Mouse (Mus musculus) liver, embryonic 12.5 days (tissue): Measurements from ENCODE around the gene St6gal1. TPM values are rescaled to one million over a fixed set of nuclear protein-coding genes. Genes with fewer than 3 reads are reported as not detected.

ENCODE experiments used
- ATAC-seq: fragments of 200-750 bp; cut with Nextera tagmentation; 2 replicates; pipeline ENCODE4 v1.8.0; 2017; ENCODE audit warnings: moderate number of reproducible peaks, mild to moderate bottlenecking, moderate library complexity
- H3K27ac ChIP-seq: fragments of 300-500 bp; sonication (generic); 2 replicates; pipeline ENCODE4 v1.5.1; 2016; ENCODE audit warnings: mild to moderate bottlenecking
- H3K27me3 ChIP-seq: fragments of 300-500 bp; sonication (generic); replicated peaks from 2 replicates; pipeline ENCODE4 v1.6.1; 2016; ENCODE audit warnings: mild to moderate bottlenecking, moderate library complexity
- H3K36me3 ChIP-seq: fragments of 300-500 bp; sonication (generic); 2 replicates; pipeline ENCODE4 v1.6.1; 2016; ENCODE audit warnings: mild to moderate bottlenecking, moderate library complexity
- H3K4me1 ChIP-seq: fragments of 300-500 bp; sonication (generic); 2 replicates; pipeline ENCODE4 v1.6.1; 2016
- H3K4me2 ChIP-seq: fragments of 300-500 bp; sonication (generic); 2 replicates; pipeline ENCODE4 v1.6.1; 2016; ENCODE audit warnings: mild to moderate bottlenecking, moderate library complexity
- H3K4me3 ChIP-seq: fragments of 300-500 bp; sonication (generic); 2 replicates; pipeline ENCODE4 v1.5.1; 2016; ENCODE audit warnings: mild to moderate bottlenecking, moderate library complexity
- H3K9ac ChIP-seq: fragments of 300-500 bp; sonication (generic); 2 replicates; pipeline ENCODE4 v1.6.1; 2016; ENCODE audit warnings: mild to moderate bottlenecking, moderate library complexity
- H3K9me3 ChIP-seq: fragments of 300-500 bp; sonication (generic); replicated peaks from 2 replicates; pipeline ENCODE4 v1.6.1; 2016; ENCODE audit warnings: mild to moderate bottlenecking, moderate library complexity
- WGBS: fragments of 180-500 bp; shearing (Covaris S2); methylation state at CpG from one replicate; pipeline ENCODE4 v1.1.7; 2016; ENCODE audit not compliant: insufficient replicate concordance; 5-methylcytosine and 5-hydroxymethylcytosine counted together
- polyA plus RNA-seq: library from polyadenylated mRNA; unstranded; fragments of >200 nt; fragmentation: Nextera tagmentation; extraction: Ambion mirVana; gene quantifications from 2 replicates; pipeline ENCODE4 v1.2.1, GENCODE M21; 2016

The St6gal1 gene
- polyA plus RNA-seq, 1 experiment from 2014 or later, result 7.5 TPM

- no peaks in the 10 kb centered on the region for H3K27me3 ChIP-seq
- no peaks in the 10 kb centered on the region for H3K36me3 ChIP-seq
- no peaks in the 10 kb centered on the region; the same call in 1 of the 2 replicates for H3K4me1 ChIP-seq
- H3K9ac ChIP-seq, result no peak overlapping the region
- H3K27ac ChIP-seq, result no peak overlapping the region
- ATAC-seq, result no peak
- no peak overlapping the region for H3K4me3 ChIP-seq
- H3K4me2 ChIP-seq, result no peak overlapping the region
- no peaks in the 10 kb centered on the region for H3K9me3 ChIP-seq
- 74% methylated on average over 6 of the region's 6 CpGs for WGBS
Measured at GRCm38 (mm10) chr16:23294747-23295146, 70.2 kb downstream of the St6gal1 start.

GRCm38 (mm10) chr16:23295720-23296119, 71.2 kb downstream of the St6gal1 start:
- H3K9me3 ChIP-seq, result no peaks in the 10 kb centered on the region
- no peaks in the 10 kb centered on the region for H3K36me3 ChIP-seq
- H3K4me3 ChIP-seq, result no peak overlapping the region
- no peaks in the 10 kb centered on the region; the same call in 1 of the 2 replicates for H3K4me1 ChIP-seq
- no peak overlapping the region for H3K27ac ChIP-seq
- no peak overlapping the region for H3K9ac ChIP-seq
- no peak for ATAC-seq
- no peaks in the 10 kb centered on the region for H3K27me3 ChIP-seq
- H3K4me2 ChIP-seq, result no peak overlapping the region
- 76% methylated on average over 5 of the region's 5 CpGs for WGBS

- no peaks in the 10 kb centered on the region for H3K9me3 ChIP-seq
- ATAC-seq, result no peak
- no peaks in the 10 kb centered on the region; the same call in 1 of the 2 replicates for H3K4me1 ChIP-seq
- H3K27me3 ChIP-seq, result no peaks in the 10 kb centered on the region
- H3K4me3 ChIP-seq, result no peak overlapping the region
- no peaks in the 10 kb centered on the region for H3K36me3 ChIP-seq
- H3K4me2 ChIP-seq, result no peak overlapping the region
- WGBS, result 69% methylated on average over 3 of the region's 3 CpGs
- H3K9ac ChIP-seq, result no peak overlapping the region
- H3K27ac ChIP-seq, result no peak overlapping the region
Measured at GRCm38 (mm10) chr16:23296721-23297120, 72.2 kb downstream of the St6gal1 start.

GRCm38 (mm10) chr16:23298441-23298840, 73.9 kb downstream of the St6gal1 start:
- H3K9ac ChIP-seq, result no peak overlapping the region
- H3K4me3 ChIP-seq, result no peak overlapping the region
- no peak overlapping the region for H3K4me2 ChIP-seq
- ATAC-seq, result no peak
- 60% methylated on average over 3 of the region's 3 CpGs for WGBS
- H3K27me3 ChIP-seq, result no peaks in the 10 kb centered on the region
- H3K9me3 ChIP-seq, result no peaks in the 10 kb centered on the region
- H3K36me3 ChIP-seq, result no peaks in the 10 kb centered on the region
- H3K4me1 ChIP-seq, result no peaks in the 10 kb centered on the region; the same call in 1 of the 2 replicates
- no peak overlapping the region for H3K27ac ChIP-seq

GRCm38 (mm10) chr16:23298911-23299310, 74.4 kb downstream of the St6gal1 start:
- H3K27ac ChIP-seq, result no peak overlapping the region
- 68% methylated on average over 3 of the region's 3 CpGs for WGBS
- no peaks in the 10 kb centered on the region for H3K9me3 ChIP-seq
- H3K4me1 ChIP-seq, result no peaks in the 10 kb centered on the region
- H3K27me3 ChIP-seq, result no peaks in the 10 kb centered on the region
- H3K4me3 ChIP-seq, result no peak overlapping the region
- H3K4me2 ChIP-seq, result no peak overlapping the region
- H3K9ac ChIP-seq, result no peak overlapping the region
- ATAC-seq, result no peak
- no peaks in the 10 kb centered on the region for H3K36me3 ChIP-seq

- H3K4me2 ChIP-seq, result no peak overlapping the region
- no peak overlapping the region for H3K4me3 ChIP-seq
- H3K27ac ChIP-seq, result no peak overlapping the region
- peaks cover 2% of the 10 kb centered on the region; the same call in 1 of the 2 replicates for H3K27me3 ChIP-seq
- no peaks in the 10 kb centered on the region for H3K4me1 ChIP-seq
- no peaks in the 10 kb centered on the region for H3K36me3 ChIP-seq
- 56% methylated on average over 7 of the region's 7 CpGs for WGBS
- no peak for ATAC-seq
- H3K9me3 ChIP-seq, result no peaks in the 10 kb centered on the region
- no peak overlapping the region for H3K9ac ChIP-seq
Measured at GRCm38 (mm10) chr16:23299904-23300740, 75.6 kb downstream of the St6gal1 start.

- H3K4me1 ChIP-seq, result no peaks in the 10 kb centered on the region
- no peak overlapping the region for H3K27ac ChIP-seq
- no peak for ATAC-seq
- H3K36me3 ChIP-seq, result no peaks in the 10 kb centered on the region
- H3K4me3 ChIP-seq, result no peak overlapping the region
- H3K9me3 ChIP-seq, result no peaks in the 10 kb centered on the region
- no peak overlapping the region for H3K4me2 ChIP-seq
- WGBS, result 67% methylated on average over 7 of the region's 7 CpGs
- H3K27me3 ChIP-seq, result peaks cover 5% of the 10 kb centered on the region; the same call in 1 of the 2 replicates
- no peak overlapping the region for H3K9ac ChIP-seq
Measured at GRCm38 (mm10) chr16:23301762-23302161, 77.2 kb downstream of the St6gal1 start.

- H3K36me3 ChIP-seq, result no peaks in the 10 kb centered on the region
- H3K4me2 ChIP-seq, result no peak overlapping the region
- H3K4me3 ChIP-seq, result no peak overlapping the region
- H3K4me1 ChIP-seq, result 0 out of 2 replicates have a peak, but pooled peaks cover 8% of the 10 kb centered on the region
- H3K9me3 ChIP-seq, result no peaks in the 10 kb centered on the region
- H3K9ac ChIP-seq, result no peak overlapping the region
- no peak overlapping the region for H3K27ac ChIP-seq
- peaks cover 5% of the 10 kb centered on the region; the same call in 1 of the 2 replicates for H3K27me3 ChIP-seq
- no peak for ATAC-seq
- WGBS, result 47% methylated on average over 10 of the region's 10 CpGs
Measured at GRCm38 (mm10) chr16:23305830-23306623, 81.5 kb downstream of the St6gal1 start.

GRCm38 (mm10) chr16:23307142-23307968, 82.8 kb downstream of the St6gal1 start:
- no peaks in the 10 kb centered on the region for H3K36me3 ChIP-seq
- no peak overlapping the region for H3K9ac ChIP-seq
- no peak overlapping the region for H3K27ac ChIP-seq
- no peak for ATAC-seq
- H3K4me3 ChIP-seq, result no peak overlapping the region
- WGBS, result 43% methylated on average over 12 of the region's 12 CpGs
- H3K4me2 ChIP-seq, result no peak overlapping the region
- H3K4me1 ChIP-seq, result 0 out of 2 replicates have a peak, but pooled peaks cover 8% of the 10 kb centered on the region
- H3K27me3 ChIP-seq, result peaks cover 5% of the 10 kb centered on the region; the same call in 1 of the 2 replicates
- no peaks in the 10 kb centered on the region for H3K9me3 ChIP-seq

GRCm38 (mm10) chr16:23308012-23308554, 83.5 kb downstream of the St6gal1 start:
- no peak for ATAC-seq
- WGBS, result 19% methylated on average over 4 of the region's 4 CpGs
- H3K9ac ChIP-seq, result no peak overlapping the region

GRCm38 (mm10) chr16:23309080-23309479, 84.5 kb downstream of the St6gal1 start:
- H3K4me3 ChIP-seq, result no peak overlapping the region
- no peak for ATAC-seq
- no peak overlapping the region for H3K4me2 ChIP-seq
- no peaks in the 10 kb centered on the region for H3K36me3 ChIP-seq
- H3K4me1 ChIP-seq, result 0 out of 2 replicates have a peak, but pooled peaks cover 8% of the 10 kb centered on the region
- 57% methylated on average over 4 of the region's 4 CpGs for WGBS
- H3K27me3 ChIP-seq, result peaks cover 5% of the 10 kb centered on the region; the same call in 1 of the 2 replicates
- no peak overlapping the region for H3K27ac ChIP-seq
- H3K9me3 ChIP-seq, result no peaks in the 10 kb centered on the region
- no peak overlapping the region for H3K9ac ChIP-seq

More at GRCm38 (mm10) chr16:23308012-23308554, 83.5 kb downstream of the St6gal1 start:
- Histone ChIP-seq H3K4me2 (no peak overlapping the region), H3K36me3 (no peaks in the 10 kb centered on the region), H3K4me1 (0 out of 2 replicates have a peak, but pooled peaks cover 8% of the 10 kb centered on the region), H3K27me3 (peaks cover 5% of the 10 kb centered on the region; the same call in 1 of the 2 replicates), H3K9me3 (no peaks in the 10 kb centered on the region), H3K4me3 (no peak overlapping the region), H3K27ac (no peak overlapping the region)
